Mouse (Mus musculus): ENCODE results near the gene Elk3. TPM values are rescaled to one million over a fixed set of nuclear protein-coding genes. Genes with fewer than 3 reads are reported as not detected.
A peak's percentile ranks its signal among the peaks of the same experiment; 100 is the strongest.

Elk3 gene
- polyA plus RNA-seq, 1 experiment from 2014 or later, result 11.3 TPM

DNA sequence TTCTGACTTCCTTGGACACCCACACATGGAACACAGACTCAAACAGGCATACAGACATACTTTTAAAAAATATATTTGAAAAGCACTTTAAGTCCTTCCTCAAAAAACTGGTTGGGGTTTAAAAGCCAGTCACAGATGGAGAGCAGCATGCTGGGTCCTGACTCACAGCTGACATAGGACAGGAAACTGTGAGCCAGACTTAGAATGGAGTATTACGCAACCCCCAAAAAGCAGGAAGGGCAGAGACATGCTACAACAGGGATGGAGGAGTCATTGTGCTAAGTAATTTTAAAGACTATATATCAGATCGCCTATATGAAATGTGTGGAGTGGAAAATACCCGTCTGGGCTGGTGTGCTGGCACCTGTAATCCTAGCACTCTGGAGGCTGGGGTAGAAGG lies 42.6 kb downstream of the Elk3 start:
- DNase-seq (ENCODE audit: low spot score), result no peak
- 98% methylated on average over 3 of the region's 3 CpGs for WGBS
- Histone ChIP-seq H3K9ac (no peak overlapping the region), H3K36me3 (replicated peaks; ENCODE audit: control insufficient read depth, insufficient read depth) (peaks cover 5% of the 10 kb centered on the region; the same call in 1 of the 2 replicates), H3K4me2 (replicated peaks) (no peak overlapping the region), H3K4me3 (replicated peaks; ENCODE audit: low read length) (no peak overlapping the region), H3K9me3 (ENCODE audit: control insufficient read depth, low read length) (no peaks in the 10 kb centered on the region), H3K27ac (no peak overlapping the region), H3K4me1 (replicated peaks; ENCODE audit: control insufficient read depth, insufficient read depth, low read length) (peaks cover 18% of the 10 kb centered on the region), H3K27me3 (ENCODE audit: control insufficient read depth, insufficient read depth, low read length) (no peaks in the 10 kb centered on the region)
- ATAC-seq (ENCODE audit: low FRiP score), result no peak

DNA sequence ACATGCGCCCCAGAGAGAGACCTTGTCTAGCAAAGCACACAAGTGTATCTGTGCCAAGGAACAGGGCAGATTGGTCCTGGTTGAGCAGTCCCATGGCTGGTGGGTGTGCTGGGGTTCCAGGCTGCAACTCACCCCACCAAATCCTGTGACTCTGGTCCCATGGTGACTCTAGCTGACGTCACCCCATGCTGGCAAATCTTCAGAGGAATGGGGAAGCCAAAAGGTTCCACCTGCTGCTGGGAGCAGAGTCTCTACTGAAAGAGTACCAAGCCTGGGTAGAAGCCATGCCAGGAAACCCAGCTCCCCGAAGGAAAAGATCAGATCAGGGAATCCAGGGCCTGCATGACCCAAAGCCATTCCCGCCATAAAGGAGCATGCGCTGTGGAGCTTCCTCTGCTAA lies 43.4 kb downstream of the Elk3 start:
- peaks cover 24% of the 10 kb centered on the region for H3K4me1 ChIP-seq (replicated peaks; ENCODE audit: control insufficient read depth, insufficient read depth, low read length)
- no peaks in the 10 kb centered on the region for H3K9me3 ChIP-seq (ENCODE audit: control insufficient read depth, low read length)
- H3K9ac ChIP-seq, result no peak overlapping the region
- no peak overlapping the region for H3K4me2 ChIP-seq (replicated peaks)
- H3K27ac ChIP-seq, result no peak overlapping the region
- H3K27me3 ChIP-seq (ENCODE audit: control insufficient read depth, insufficient read depth, low read length), result no peaks in the 10 kb centered on the region
- peaks cover 5% of the 10 kb centered on the region; the same call in 1 of the 2 replicates for H3K36me3 ChIP-seq (replicated peaks; ENCODE audit: control insufficient read depth, insufficient read depth)
- no peak overlapping the region for H3K4me3 ChIP-seq (replicated peaks; ENCODE audit: low read length)
- no peak for DNase-seq (ENCODE audit: low spot score)
- WGBS, result 96% methylated on average over 5 of the region's 5 CpGs
- no peak for ATAC-seq (ENCODE audit: low FRiP score)

DNA sequence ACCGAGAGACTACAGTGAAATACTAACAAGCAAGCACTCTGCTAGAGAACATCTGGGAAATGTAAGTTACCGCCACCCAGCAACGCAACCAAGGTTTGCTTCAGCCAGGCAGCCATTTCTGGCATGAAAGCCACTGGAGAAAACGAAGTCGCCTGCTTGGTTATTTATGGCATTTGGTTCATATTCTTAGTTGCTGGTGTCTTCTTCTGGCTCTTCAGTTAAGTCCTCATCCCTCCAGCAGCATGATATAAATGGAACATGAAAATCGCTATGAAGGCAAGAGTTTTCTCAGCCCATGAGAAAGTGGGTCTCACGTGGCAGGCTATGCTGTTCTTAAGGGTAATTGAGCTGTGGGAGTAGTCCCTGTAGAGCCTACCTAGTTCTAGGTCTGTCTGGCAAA lies 44.4 kb downstream of the Elk3 start:
- no peaks in the 10 kb centered on the region for H3K27me3 ChIP-seq (ENCODE audit: control insufficient read depth, insufficient read depth, low read length)
- peaks cover 5% of the 10 kb centered on the region; the same call in 1 of the 2 replicates for H3K36me3 ChIP-seq (replicated peaks; ENCODE audit: control insufficient read depth, insufficient read depth)
- no peak overlapping the region for H3K4me2 ChIP-seq (replicated peaks)
- peaks cover 34% of the 10 kb centered on the region for H3K4me1 ChIP-seq (replicated peaks; ENCODE audit: control insufficient read depth, insufficient read depth, low read length)
- H3K9me3 ChIP-seq (ENCODE audit: control insufficient read depth, low read length), result no peaks in the 10 kb centered on the region
- H3K9ac ChIP-seq, result no peak overlapping the region
- ATAC-seq (ENCODE audit: low FRiP score) (no peak), DNase-seq (ENCODE audit: low spot score) (no peak)
- no peak overlapping the region for H3K27ac ChIP-seq
- WGBS, result 93% methylated on average over 7 of the region's 7 CpGs
- no peak overlapping the region for H3K4me3 ChIP-seq (replicated peaks; ENCODE audit: low read length)

DNA sequence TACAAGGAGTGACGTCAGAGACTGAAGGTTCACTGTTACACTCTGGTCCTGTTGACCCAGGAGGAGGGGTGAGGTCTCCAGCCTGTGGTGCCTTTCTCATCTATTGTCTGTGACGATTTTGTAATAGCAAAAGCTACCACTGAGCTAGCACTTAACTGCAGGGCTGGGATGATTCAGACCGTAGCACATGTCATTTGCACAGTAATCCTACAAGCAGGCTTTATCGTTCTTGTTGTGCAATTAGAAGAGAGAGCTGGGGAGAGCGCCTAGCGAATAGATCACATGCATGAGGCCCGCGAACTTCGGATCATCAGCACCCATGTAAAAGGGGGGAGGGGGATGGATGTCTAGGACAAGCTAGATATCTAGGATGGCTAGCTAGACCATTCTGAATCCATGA lies 45.1 kb downstream of the Elk3 start:
- Histone ChIP-seq H3K4me3 (replicated peaks; ENCODE audit: low read length) (no peak overlapping the region), H3K4me1 (replicated peaks; ENCODE audit: control insufficient read depth, insufficient read depth, low read length) (peaks cover 41% of the 10 kb centered on the region), H3K36me3 (replicated peaks; ENCODE audit: control insufficient read depth, insufficient read depth) (peaks cover 5% of the 10 kb centered on the region; the same call in 1 of the 2 replicates), H3K27me3 (ENCODE audit: control insufficient read depth, insufficient read depth, low read length) (no peaks in the 10 kb centered on the region), H3K9me3 (ENCODE audit: control insufficient read depth, low read length) (no peaks in the 10 kb centered on the region), H3K27ac (no peak overlapping the region), H3K4me2 (replicated peaks) (no peak overlapping the region), H3K9ac (no peak overlapping the region)
- ATAC-seq (ENCODE audit: low FRiP score), result no peak
- no peak for DNase-seq (ENCODE audit: low spot score)
- 79% methylated on average over 9 of the region's 9 CpGs for WGBS

DNA sequence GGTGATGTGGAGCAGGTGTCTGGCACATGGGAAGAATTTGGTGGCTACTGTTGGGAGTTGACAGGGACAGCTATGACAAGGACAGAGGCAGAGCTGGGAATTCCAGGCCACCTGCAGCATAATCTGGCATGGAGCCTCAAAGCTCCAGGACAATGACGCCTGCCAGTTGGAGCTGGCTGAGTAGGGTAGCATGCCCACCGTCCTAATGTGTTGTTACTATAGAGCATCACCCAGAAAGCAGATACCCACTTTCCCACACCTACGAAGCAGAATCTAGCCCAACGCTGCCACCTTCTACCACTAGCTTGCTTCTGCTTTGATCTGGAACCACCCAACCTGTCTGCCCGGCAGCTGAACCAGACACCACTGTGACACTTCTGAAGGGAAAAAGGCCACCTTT lies 46.9 kb downstream of the Elk3 start:
- ATAC-seq (ENCODE audit: low FRiP score), result no peak
- Histone ChIP-seq H3K27ac (peak overlapping the region; percentile 18; the same call in 1 of the 2 replicates), H3K4me2 (replicated peaks) (no peak overlapping the region), H3K27me3 (ENCODE audit: control insufficient read depth, insufficient read depth, low read length) (no peaks in the 10 kb centered on the region), H3K9ac (no peak overlapping the region), H3K4me3 (replicated peaks; ENCODE audit: low read length) (no peak overlapping the region), H3K4me1 (replicated peaks; ENCODE audit: control insufficient read depth, insufficient read depth, low read length) (peaks cover 42% of the 10 kb centered on the region), H3K9me3 (ENCODE audit: control insufficient read depth, low read length) (no peaks in the 10 kb centered on the region), H3K36me3 (replicated peaks; ENCODE audit: control insufficient read depth, insufficient read depth) (peaks cover 5% of the 10 kb centered on the region; the same call in 1 of the 2 replicates)
- DNase-seq (ENCODE audit: low spot score), result no peak
- WGBS, result 62% methylated on average over 5 of the region's 5 CpGs

DNA sequence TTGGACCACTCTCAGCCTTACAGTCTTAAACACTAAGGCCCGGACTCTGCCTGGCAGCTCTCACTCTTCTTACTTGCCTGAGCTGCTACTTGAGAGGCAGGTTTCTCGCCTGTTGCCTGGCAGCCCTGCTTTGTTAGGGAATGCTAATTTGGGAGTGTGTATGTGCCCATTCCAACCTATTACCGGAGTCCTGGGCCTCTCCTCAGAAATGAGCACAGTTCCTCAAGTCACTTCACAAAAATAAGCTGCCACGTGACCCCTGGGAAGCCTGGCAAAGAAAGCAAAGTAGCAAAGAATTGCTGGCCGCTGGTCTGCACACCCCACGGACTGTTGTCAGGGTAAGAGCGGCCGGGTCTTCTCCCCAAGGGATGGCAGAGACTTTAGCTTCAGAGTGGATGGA lies 47.5 kb downstream of the Elk3 start:
- Histone ChIP-seq H3K4me1 (replicated peaks; ENCODE audit: control insufficient read depth, insufficient read depth, low read length) (peaks cover 42% of the 10 kb centered on the region), H3K4me3 (replicated peaks; ENCODE audit: low read length) (no peak overlapping the region), H3K27me3 (ENCODE audit: control insufficient read depth, insufficient read depth, low read length) (no peaks in the 10 kb centered on the region), H3K9ac (no peak overlapping the region), H3K36me3 (replicated peaks; ENCODE audit: control insufficient read depth, insufficient read depth) (peaks cover 5% of the 10 kb centered on the region; the same call in 1 of the 2 replicates), H3K4me2 (replicated peaks) (no peak overlapping the region), H3K9me3 (ENCODE audit: control insufficient read depth, low read length) (no peaks in the 10 kb centered on the region), H3K27ac (peak overlapping the region; percentile 18; the same call in 1 of the 2 replicates)
- 33% methylated on average over 8 of the region's 8 CpGs for WGBS
- DNase-seq (ENCODE audit: low spot score) (no peak), ATAC-seq (ENCODE audit: low FRiP score) (peak; percentile 50; the same call in 1 of the 2 replicates)

DNA sequence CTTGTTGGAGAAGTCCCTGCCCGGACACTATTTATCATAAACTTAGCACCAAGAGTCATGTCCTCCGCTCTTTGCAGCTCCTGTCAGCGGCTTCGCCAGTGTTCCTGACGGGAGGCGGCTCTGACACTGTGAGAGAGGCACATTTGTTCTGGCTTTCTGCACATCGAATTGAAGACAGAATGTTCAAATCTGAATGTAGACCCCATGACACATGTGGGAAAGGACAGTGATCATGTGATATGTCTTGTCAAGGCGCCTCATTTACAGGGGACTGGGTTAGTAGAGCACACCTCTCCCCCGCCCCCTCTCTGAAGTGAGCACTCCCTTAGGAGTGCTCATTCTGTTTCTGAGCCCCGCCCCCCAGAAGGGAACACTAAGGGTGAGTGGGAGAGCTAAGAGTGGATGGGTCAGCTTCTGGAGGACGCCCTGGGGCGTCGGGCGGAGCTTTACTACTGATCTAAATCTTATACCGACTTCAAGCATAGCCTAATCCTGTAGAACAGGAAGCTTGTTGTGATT lies 48.9 kb downstream of the Elk3 start:
- ATAC-seq (ENCODE audit: low FRiP score) (peak; percentile 55), DNase-seq (ENCODE audit: low spot score) (no peak)
- Histone ChIP-seq H3K4me2 (replicated peaks) (peak overlapping the region; percentile 50), H3K4me3 (replicated peaks; ENCODE audit: low read length) (no peak overlapping the region), H3K36me3 (replicated peaks; ENCODE audit: control insufficient read depth, insufficient read depth) (peaks cover 5% of the 10 kb centered on the region; the same call in 1 of the 2 replicates), H3K9me3 (ENCODE audit: control insufficient read depth, low read length) (no peaks in the 10 kb centered on the region), H3K27ac (peak overlapping the region; percentile 69), H3K27me3 (ENCODE audit: control insufficient read depth, insufficient read depth, low read length) (no peaks in the 10 kb centered on the region), H3K4me1 (replicated peaks; ENCODE audit: control insufficient read depth, insufficient read depth, low read length) (peaks cover 42% of the 10 kb centered on the region), H3K9ac (peak overlapping the region; percentile 24; the same call in 1 of the 2 replicates)
- 15% methylated on average over 15 of the region's 15 CpGs for WGBS

DNA sequence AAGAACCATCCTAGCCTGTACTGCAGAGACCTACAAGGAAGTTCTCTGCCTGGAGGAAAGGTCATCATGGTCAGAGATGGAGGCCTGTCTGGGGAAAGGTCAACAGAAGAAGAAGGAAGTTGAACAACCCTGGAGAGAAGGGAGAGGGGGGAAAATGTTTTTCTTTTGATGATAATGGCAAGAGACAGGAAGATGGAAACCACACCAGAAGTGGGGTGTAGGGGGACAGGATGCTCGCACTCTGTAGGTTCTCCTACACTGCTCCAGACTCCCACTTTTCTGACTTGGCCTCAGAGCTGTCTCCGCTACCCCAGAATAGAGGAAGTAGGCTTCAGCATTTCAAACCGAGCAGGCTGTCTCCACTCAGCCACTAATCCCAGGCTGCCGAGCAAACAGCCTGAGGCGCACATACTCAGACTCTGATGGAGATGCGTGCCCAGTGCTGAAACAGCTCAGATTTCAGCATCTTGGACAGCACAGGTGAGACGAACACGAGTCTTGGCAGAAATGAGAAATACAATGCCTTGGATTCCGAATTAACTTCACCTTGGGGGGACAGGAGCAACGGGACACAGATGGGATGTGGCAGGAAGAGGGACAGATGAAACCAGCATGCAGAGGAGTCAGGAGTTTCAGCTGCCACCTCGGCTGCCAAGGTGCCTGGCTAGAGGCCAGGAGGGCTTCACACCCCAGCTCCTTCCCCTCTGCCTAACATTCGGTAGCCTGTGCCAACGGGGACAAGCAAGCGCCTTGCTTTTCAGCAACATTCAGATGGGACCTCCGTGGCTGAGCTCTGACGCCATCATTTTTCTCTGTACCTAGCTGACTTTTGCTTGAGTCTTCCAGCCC lies 49.6 kb downstream of the Elk3 start:
- peak; percentile 70 for DNase-seq (ENCODE audit: low spot score)
- Histone ChIP-seq H3K4me2 (replicated peaks) (peak overlapping the region; percentile 50), H3K4me1 (replicated peaks; ENCODE audit: control insufficient read depth, insufficient read depth, low read length) (peaks cover 42% of the 10 kb centered on the region), H3K27ac (peak overlapping the region; percentile 69), H3K27me3 (ENCODE audit: control insufficient read depth, insufficient read depth, low read length) (no peaks in the 10 kb centered on the region), H3K9me3 (ENCODE audit: control insufficient read depth, low read length) (no peaks in the 10 kb centered on the region), H3K9ac (peak overlapping the region; percentile 24; the same call in 1 of the 2 replicates), H3K36me3 (replicated peaks; ENCODE audit: control insufficient read depth, insufficient read depth) (peaks cover 5% of the 10 kb centered on the region; the same call in 1 of the 2 replicates), H3K4me3 (replicated peaks; ENCODE audit: low read length) (no peak overlapping the region)
- peak; percentile 42 for ATAC-seq (ENCODE audit: low FRiP score)
- 26% methylated on average over 15 of the region's 16 CpGs for WGBS

DNA sequence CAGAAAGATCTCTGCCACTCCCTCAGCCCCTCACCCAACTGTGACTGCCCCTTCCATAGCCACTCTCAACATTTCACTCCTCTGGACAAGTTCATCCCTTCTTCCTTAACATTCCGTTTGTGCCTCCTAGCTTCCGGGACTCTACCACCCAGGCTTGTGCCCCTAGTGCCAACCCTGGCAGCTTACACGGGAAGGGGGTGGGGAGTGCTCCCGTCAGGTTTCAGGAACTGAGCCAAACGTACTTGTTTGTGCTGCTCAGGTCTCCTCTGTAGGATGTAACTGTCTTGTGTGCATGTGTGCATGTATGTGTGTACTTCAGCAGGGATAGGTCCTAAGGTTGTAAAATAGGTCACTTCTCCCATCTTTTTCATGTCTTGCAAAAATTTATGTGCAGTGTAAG lies 51.1 kb downstream of the Elk3 start:
- H3K27me3 ChIP-seq (ENCODE audit: control insufficient read depth, insufficient read depth, low read length), result no peaks in the 10 kb centered on the region
- no peaks in the 10 kb centered on the region for H3K36me3 ChIP-seq (replicated peaks; ENCODE audit: control insufficient read depth, insufficient read depth)
- H3K4me2 ChIP-seq (replicated peaks), result no peak overlapping the region
- H3K9me3 ChIP-seq (ENCODE audit: control insufficient read depth, low read length), result no peaks in the 10 kb centered on the region
- WGBS, result 57% methylated on average over 5 of the region's 5 CpGs
- H3K4me3 ChIP-seq (replicated peaks; ENCODE audit: low read length), result no peak overlapping the region
- no peak for ATAC-seq (ENCODE audit: low FRiP score)
- no peak overlapping the region for H3K9ac ChIP-seq
- H3K4me1 ChIP-seq (replicated peaks; ENCODE audit: control insufficient read depth, insufficient read depth, low read length), result peaks cover 53% of the 10 kb centered on the region
- H3K27ac ChIP-seq, result no peak overlapping the region
- DNase-seq (ENCODE audit: low spot score), result no peak
